Mouse (Mus musculus) layer of hippocampus, postnatal 10 days (tissue): ENCODE results near the gene Crhr1. TPM values are rescaled to one million over a fixed set of nuclear protein-coding genes. Genes with fewer than 3 reads are reported as not detected.

Experiments
- DNase-seq, 2 experiments: peaks; one replicate each; pipeline ENCODE4 v3.0.0; 2021; ENCODE audit warnings: low spot score in 2 of 2
- total RNA-seq, 2 experiments: library from RNA; stranded (reverse); gene quantifications; 2 replicates each; pipeline ENCODE4 v1.2.3; 2021

The Crhr1 gene
- total RNA-seq, 2 experiments from 2014 or later = 10.2 to 11.9 TPM

- DNase-seq = peak; percentile 16 to 23
Measured at GRCm38 (mm10) chr11:104133442-104133983, 858 bp downstream of the Crhr1 start.

GRCm38 (mm10) chr11:104138976-104139375 is 6.3 kb downstream of the Crhr1 start:
- no peak for DNase-seq

GRCm38 (mm10) chr11:104144930-104145329 is 12.3 kb downstream of the Crhr1 start:
- DNase-seq = no peak

DNA sequence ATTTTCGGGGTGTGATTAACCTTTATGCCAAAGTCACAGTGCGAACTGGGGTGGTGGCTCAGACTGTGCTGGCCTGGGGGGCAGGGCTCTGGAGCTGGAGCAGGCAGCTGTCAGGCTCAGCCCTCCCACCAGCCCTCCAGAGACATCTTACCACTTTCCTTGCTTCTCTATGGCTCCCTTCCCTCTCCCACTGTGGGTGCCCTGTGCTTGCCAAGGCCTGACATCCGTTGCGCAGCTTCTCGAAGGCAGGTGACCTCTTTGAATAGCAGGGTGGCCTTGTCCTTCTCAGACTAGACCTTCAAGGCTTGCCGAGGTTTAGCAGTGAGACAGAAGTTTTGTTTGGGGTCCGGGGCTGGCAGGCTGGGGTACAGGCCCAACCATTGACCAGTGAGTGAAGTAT is 16.1 kb downstream of the Crhr1 start:
- DNase-seq = no peak

- DNase-seq = no peak
Measured at GRCm38 (mm10) chr11:104150911-104151310, 18.3 kb downstream of the Crhr1 start.

GRCm38 (mm10) chr11:104154332-104154731 is 21.7 kb downstream of the Crhr1 start:
- no peak for DNase-seq

DNA sequence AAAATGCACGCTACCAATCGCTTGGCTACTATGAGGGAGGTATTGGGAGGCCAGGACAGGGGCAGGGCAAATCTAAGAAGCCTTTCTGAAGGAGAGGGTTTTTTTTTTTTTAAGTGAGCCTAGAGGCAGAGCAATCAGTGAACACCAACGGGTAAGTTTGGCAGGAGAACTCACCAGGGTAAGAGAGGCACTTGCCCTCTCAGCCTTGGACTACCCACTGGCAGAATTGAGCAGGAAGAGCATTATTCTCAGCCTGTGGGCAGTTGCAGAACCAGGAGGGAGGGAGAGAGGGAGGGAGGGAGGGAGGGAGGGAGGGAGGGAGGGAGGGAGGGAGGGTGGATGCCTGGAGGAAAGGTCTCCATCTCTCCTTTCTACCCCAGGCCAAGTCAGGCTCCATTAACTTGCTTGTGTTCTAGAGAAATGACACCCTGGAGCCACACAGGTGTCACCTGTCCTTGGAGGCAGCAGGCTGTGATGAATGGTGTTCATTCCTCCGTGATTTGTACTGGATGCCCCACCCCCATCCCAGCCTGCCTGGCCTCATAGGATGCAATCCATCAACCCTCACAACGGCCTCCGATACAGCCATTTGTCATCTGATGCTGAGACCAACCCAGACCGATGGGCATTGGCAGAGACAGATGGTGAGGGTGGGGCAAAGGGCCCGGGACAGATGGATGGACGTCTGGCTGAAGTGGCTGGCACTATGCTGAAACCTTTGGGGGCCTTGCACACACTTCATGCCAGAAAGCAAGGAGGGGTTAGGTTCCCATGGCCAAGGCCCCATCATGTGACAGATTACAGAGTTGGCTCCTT is 22.4 kb downstream of the Crhr1 start:
- DNase-seq = no peak

DNA sequence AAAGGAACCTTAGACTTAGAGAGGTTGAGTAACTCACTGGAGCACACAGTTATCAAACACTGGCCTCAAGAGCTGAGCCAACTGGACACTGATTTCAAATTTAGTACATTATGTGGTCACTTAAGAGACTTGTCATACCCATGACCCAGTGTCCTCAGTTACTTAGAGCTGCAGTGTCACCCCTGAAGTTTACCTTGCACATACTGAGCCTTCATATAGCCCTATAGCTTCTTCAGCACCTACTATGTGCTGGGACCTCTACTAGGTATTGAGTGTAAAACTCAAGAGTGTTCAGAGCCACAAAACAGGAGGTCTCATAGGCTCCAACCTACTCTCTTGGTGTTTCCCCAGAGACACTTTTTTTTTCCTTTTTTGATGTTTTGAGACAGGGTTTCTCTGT is 23.2 kb downstream of the Crhr1 start:
- no peak for DNase-seq

GRCm38 (mm10) chr11:104156391-104156790 is 23.7 kb downstream of the Crhr1 start:
- DNase-seq = no peak

- peak; percentile 76 to 84 for DNase-seq
Measured at GRCm38 (mm10) chr11:104157603-104158259, 25.1 kb downstream of the Crhr1 start.

- no peak for DNase-seq
Measured at GRCm38 (mm10) chr11:104158260-104158907, 25.7 kb downstream of the Crhr1 start.

- DNase-seq = no peak
Measured at GRCm38 (mm10) chr11:104159769-104160272, 27.2 kb downstream of the Crhr1 start.

DNA sequence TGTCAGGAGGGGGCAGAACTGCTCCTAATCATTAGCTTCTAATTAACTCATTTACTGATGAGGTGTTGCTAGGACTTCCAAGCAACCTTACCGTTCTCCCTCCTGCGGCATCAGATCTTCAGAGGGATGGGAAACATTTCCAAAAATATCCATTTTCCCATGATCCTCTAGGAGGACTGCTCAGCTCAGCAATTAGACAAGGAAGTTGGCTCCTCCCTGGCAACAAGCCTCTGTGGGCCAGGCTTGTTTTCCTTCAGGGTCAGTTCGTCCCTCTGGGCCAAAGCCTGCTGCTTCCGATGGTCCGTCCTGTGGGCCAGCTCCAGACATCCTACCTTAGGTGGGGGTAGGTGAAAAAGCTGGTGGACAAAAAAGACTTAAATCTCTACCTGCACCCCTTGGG is 28.5 kb downstream of the Crhr1 start:
- DNase-seq = no peak

- no peak for DNase-seq
Measured at GRCm38 (mm10) chr11:104164257-104164656, 31.6 kb downstream of the Crhr1 start.

GRCm38 (mm10) chr11:104171281-104171781 is 38.7 kb downstream of the Crhr1 start:
- peak; percentile 84 to 88 for DNase-seq

GRCm38 (mm10) chr11:104178893-104179292 is 46.2 kb downstream of the Crhr1 start:
- no peak for DNase-seq

GRCm38 (mm10) chr11:104179804-104180203 is 47.1 kb downstream of the Crhr1 start:
- no peak for DNase-seq

DNA sequence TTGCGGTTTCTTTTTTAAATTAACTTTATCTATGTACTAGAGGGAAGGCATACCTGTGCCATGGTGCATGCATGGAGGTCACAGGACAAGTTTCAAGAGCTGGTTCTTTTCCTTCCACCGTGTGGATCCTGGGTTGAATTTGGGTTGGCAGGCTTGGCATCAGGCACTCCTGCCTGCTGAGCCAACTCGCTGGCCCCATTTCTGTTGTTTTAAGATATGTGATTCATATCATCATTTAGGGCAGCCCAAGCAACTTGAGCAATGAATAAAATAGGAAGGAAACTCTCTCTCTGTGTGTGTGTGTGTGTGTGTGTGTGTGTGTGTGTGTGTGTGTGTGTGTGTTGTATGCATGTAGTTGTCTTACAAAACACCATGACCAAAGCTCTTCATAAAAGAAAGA is 49.5 kb downstream of the Crhr1 start:
- DNase-seq = no peak

DNA sequence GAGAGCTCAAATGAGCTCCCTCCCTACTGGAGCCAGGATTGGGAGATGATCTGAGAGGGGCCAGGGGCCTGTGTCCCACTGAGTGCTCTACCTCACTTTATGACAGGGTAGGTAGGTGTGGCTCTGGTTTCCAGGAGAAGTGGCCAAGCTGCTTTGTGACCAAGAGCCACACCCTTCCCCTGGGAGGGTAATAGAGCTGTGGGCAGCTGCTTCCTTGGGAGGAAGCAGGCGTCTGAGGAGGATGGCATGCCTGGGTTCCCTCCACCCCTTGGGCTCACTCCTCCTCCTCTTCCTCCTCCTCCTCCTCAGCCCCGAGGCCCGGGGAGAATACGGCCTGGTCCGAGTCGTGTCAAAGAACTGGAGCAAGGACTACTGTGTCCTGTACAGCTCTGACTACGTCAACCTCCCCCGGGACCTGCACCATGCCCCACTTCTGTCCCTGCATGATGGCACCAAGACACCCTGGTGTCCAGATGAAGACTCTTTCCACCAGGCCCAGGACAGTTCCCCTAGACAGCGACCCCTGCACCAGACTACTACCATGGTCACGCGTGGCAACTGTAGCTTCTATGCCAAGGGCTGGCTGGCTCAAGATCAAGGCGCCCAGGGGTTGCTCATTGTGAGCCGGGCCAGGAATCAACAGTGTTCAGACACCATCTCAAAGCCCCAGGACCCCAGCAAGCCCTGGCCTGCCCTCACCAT is 53.6 kb downstream of the Crhr1 start, which contains the start of gene Sppl2c:
Gene Sppl2c (plus strand): TSS at position 193 of the 702 bp plus-strand sequence.
- DNase-seq = no peak

- DNase-seq = no peak
Measured at GRCm38 (mm10) chr11:104186837-104187150, 54.1 kb downstream of the Crhr1 start.

- no peak for DNase-seq
Measured at GRCm38 (mm10) chr11:104187766-104188165, 55.1 kb downstream of the Crhr1 start.
